Mouse (Mus musculus): Measurements from ENCODE around the gene Herc6.

Gene Herc6

GRCm38 (mm10) chr6:57581595-57581994 is 795 bp downstream of the Herc6 start:
- DNase-seq, result no peak

GRCm38 (mm10) chr6:57582356-57582755 is 1.6 kb downstream of the Herc6 start:
- no peak for DNase-seq

GRCm38 (mm10) chr6:57605546-57606307 is 24.9 kb downstream of the Herc6 start:
- no peak for DNase-seq

- DNase-seq, result no peak
Observed at GRCm38 (mm10) chr6:57607999-57608398, 27.2 kb downstream of the Herc6 start.

- DNase-seq, result no peak
Observed at GRCm38 (mm10) chr6:57609631-57610030, 28.8 kb downstream of the Herc6 start.

- no peak for DNase-seq
Observed at GRCm38 (mm10) chr6:57615788-57616187, 35.0 kb downstream of the Herc6 start.

GRCm38 (mm10) chr6:57639531-57639930 is 58.7 kb downstream of the Herc6 start:
- no peak for DNase-seq

- DNase-seq, result peak; percentile 34
Observed at GRCm38 (mm10) chr6:57641789-57642188, 61.0 kb downstream of the Herc6 start.

- no peak for DNase-seq
Observed at GRCm38 (mm10) chr6:57647256-57647655, 66.5 kb downstream of the Herc6 start.

- no peak for DNase-seq
Observed at GRCm38 (mm10) chr6:57661295-57661694, 80.5 kb downstream of the Herc6 start.

GRCm38 (mm10) chr6:57684156-57684555 is 103.4 kb downstream of the Herc6 start:
- no peak for DNase-seq

GRCm38 (mm10) chr6:57691467-57692261 is 110.9 kb downstream of the Herc6 start, which contains the start of gene Pyurf:
TSS of gene Pyurf (minus strand) at chr6:57692078.
- peak; percentile 93 for DNase-seq

GRCm38 (mm10) chr6:57693116-57693515 is 112.3 kb downstream of the Herc6 start:
- DNase-seq, result no peak

- DNase-seq, result no peak
Observed at GRCm38 (mm10) chr6:57701686-57702085, 120.9 kb downstream of the Herc6 start.

GRCm38 (mm10) chr6:57702376-57702742 is 121.6 kb downstream of the Herc6 start, which contains the start of gene Lancl2:
TSS of gene Lancl2 (plus strand) at chr6:57702540.
- DNase-seq, result no peak

GRCm38 (mm10) chr6:57702743-57703499 is 122.1 kb downstream of the Herc6 start:
- DNase-seq, result peak; percentile 96

- no peak for DNase-seq
Observed at GRCm38 (mm10) chr6:57703703-57704102, 122.9 kb downstream of the Herc6 start.

GRCm38 (mm10) chr6:57706721-57707120 is 125.9 kb downstream of the Herc6 start:
- no peak for DNase-seq

GRCm38 (mm10) chr6:57711726-57712125 is 130.9 kb downstream of the Herc6 start:
- no peak for DNase-seq

Data from kidney, adult 11 months (tissue).